ENCODE assay signal across 19 mouse cellular contexts in genomic region chrX:113084171-113084570, GRCm38 (mm10).
DNase-seq lines count a peak whose midpoint lies in the region; ATAC-seq lines count a peak whose summit lies in the region.
"Had no signal": no experiment of that assay in that cellular context is flagged by ENCODE, and none has a peak within 500 bp of the region (broad histone marks: within the 10 kb centered on the region; RNA-seq: fewer than 3 reads in every experiment).

No protein-coding gene starts in this region.

- peak; percentile 71 for ATAC-seq in CD4-positive, CD25-positive, alpha-beta regulatory T cell, adult 4 months
- peak; percentile 45 for ATAC-seq in activated CD4-positive, CD25-positive, alpha-beta regulatory T cell, adult 4 months
- no peak for ATAC-seq in monocyte, adult 5-6 weeks (replicated peaks; ENCODE audit: insufficient number of reproducible peaks, low FRiP score, low TSS enrichment, poor library complexity, severe bottlenecking)
- ATAC-seq: forebrain, embryonic 13.5 days; forebrain, embryonic 15.5 days; forebrain, postnatal 0 days had no signal

- DNase-seq in CD4-positive helper T cell, adult 2 months (ENCODE audit: low read depth, low spot score): peak; percentile 39
- peak; percentile 28 for DNase-seq in naive thymus-derived CD4-positive, alpha-beta T cell, adult 2 months (ENCODE audit: low read depth)
- no peak for DNase-seq in adrenal gland, adult 2 months
- no peak for DNase-seq in ovary, adult 18-20 months (ENCODE audit: low spot score)
- DNase-seq: adrenal gland, adult 8-10 months; adrenal gland, postnatal 14 days; adrenal gland, postnatal 36 days; B cell, adult 2 months; cerebellum, adult 11-12 months; cerebellum, adult 2 months; cerebellum, adult 9-10 months; cerebellum, postnatal 10 days; cerebellum, postnatal 25 days; forebrain, postnatal 0 days had no signal

Comparison
In these comparisons a context has a peak if more than half of its experiments do, and no peak if none do; other contexts are left out.
1. DNase-seq: peak in CD4-positive helper T cell, adult 2 months (single experiment) and naive thymus-derived CD4-positive, alpha-beta T cell, adult 2 months (single experiment); none in adrenal gland, adult 2 months (single experiment) and ovary, adult 18-20 months (single experiment).